Mouse (Mus musculus) C2C12 (cell line): ENCODE measurements around the gene Bcl10. TPM values are rescaled to one million over a fixed set of nuclear protein-coding genes. Genes with fewer than 3 reads are reported as not detected.
"Not testable (repeated sequence)": the region's sequence is repeated elsewhere in the genome, so short reads cannot be mapped to it uniquely, and the experiment has no call there.

ENCODE experiments used
- H3K27me3 ChIP-seq: one replicate; pipeline ENCODE4 v1.6.1; 2011; ENCODE audit not compliant: control insufficient read depth, insufficient read depth, insufficient read length
- H3K36me3 ChIP-seq: one replicate; pipeline ENCODE4 v1.6.1; 2011; ENCODE audit not compliant: control insufficient read depth, insufficient read depth
- H3K4me3 ChIP-seq: one replicate; pipeline ENCODE4 v1.5.1; 2011; ENCODE audit warnings: mild to moderate bottlenecking, control low read depth; ENCODE audit not compliant: poor library complexity, insufficient read depth, severe bottlenecking
- H3K79me2 ChIP-seq: one replicate; pipeline ENCODE4 v1.6.1; 2011; ENCODE audit not compliant: control insufficient read depth, insufficient read depth
- H3K79me3 ChIP-seq: one replicate; pipeline ENCODE4 v1.6.1; 2011; ENCODE audit warnings: low read depth, control low read depth
- H3ac ChIP-seq: one replicate; pipeline ENCODE3; 2011; ENCODE audit warnings: low read depth; ENCODE audit not compliant: control insufficient read depth, insufficient read length
- CEBPB ChIP-seq: IDR thresholded peaks from one replicate; pipeline ENCODE4 v1.6.1; 2011; ENCODE audit warnings: low read depth, mild to moderate bottlenecking, control low read depth, moderate library complexity
- CTCF ChIP-seq: IDR thresholded peaks from one replicate; pipeline ENCODE4 v1.5.1; 2011; ENCODE audit not compliant: control insufficient read depth, insufficient read depth, insufficient read length
- FOSL1 ChIP-seq: IDR thresholded peaks from one replicate; pipeline ENCODE4 v1.8.0; 2011; ENCODE audit warnings: mild to moderate bottlenecking, low read length; ENCODE audit not compliant: poor library complexity, insufficient read depth, severe bottlenecking
- MAX ChIP-seq: IDR thresholded peaks from one replicate; pipeline ENCODE4 v1.6.1; 2011; ENCODE audit warnings: mild to moderate bottlenecking, control low read depth
- MYOD1 ChIP-seq: IDR thresholded peaks from one replicate; pipeline ENCODE4 v1.6.1; 2011; ENCODE audit warnings: low read depth; ENCODE audit not compliant: control insufficient read depth, insufficient read length
- MYOG ChIP-seq: IDR thresholded peaks from one replicate; pipeline ENCODE4 v1.6.1; 2011; ENCODE audit not compliant: control insufficient read depth, insufficient read length; ENCODE audit errors: extremely low read depth
- USF1 ChIP-seq: IDR thresholded peaks from one replicate; pipeline ENCODE4 v1.6.1; 2011; ENCODE audit warnings: low read depth, mild to moderate bottlenecking, control low read depth, moderate library complexity
- polyA plus RNA-seq: library from polyadenylated mRNA; unstranded; fragments of >200 nt; fragmentation: generic; extraction: Trizol; gene quantifications from one replicate; pipeline ENCODE4 v1.2.1, GENCODE M21; 2012; ENCODE audit warnings: missing spikeins

The Bcl10 gene
- polyA plus RNA-seq, 1 experiment = 28.8 TPM

GRCm38 (mm10) chr3:145904850-145905776, 17.5 kb upstream of the Bcl10 start:
- H3K4me3 ChIP-seq = no peak overlapping the region
- H3ac ChIP-seq = no peak overlapping the region
- no peak for TF ChIP-seq USF1
- no peak for TF ChIP-seq FOSL1
- TF ChIP-seq MAX = no peak
- TF ChIP-seq CEBPB = no peak
- no peak for TF ChIP-seq MYOG
- TF ChIP-seq MYOD1 = no peak
- no peak for TF ChIP-seq CTCF
- no peaks in the 10 kb centered on the region for H3K27me3 ChIP-seq
- no peaks in the 10 kb centered on the region for H3K79me2 ChIP-seq
- no peaks in the 10 kb centered on the region for H3K79me3 ChIP-seq
- no peaks in the 10 kb centered on the region for H3K36me3 ChIP-seq

GRCm38 (mm10) chr3:145906582-145906981, 16.0 kb upstream of the Bcl10 start:
- no peaks in the 10 kb centered on the region for H3K36me3 ChIP-seq
- no peak overlapping the region for H3K4me3 ChIP-seq
- no peak overlapping the region for H3ac ChIP-seq
- TF ChIP-seq CTCF (no peak), MAX (no peak), CEBPB (no peak), USF1 (no peak), FOSL1 (no peak), MYOD1 (no peak), MYOG (no peak)
- H3K27me3 ChIP-seq = no peaks in the 10 kb centered on the region
- H3K79me2 ChIP-seq = no peaks in the 10 kb centered on the region
- H3K79me3 ChIP-seq = no peaks in the 10 kb centered on the region

- TF ChIP-seq USF1 (no peak), MYOD1 (no peak), CEBPB (no peak), MAX (no peak), FOSL1 (no peak), MYOG (no peak), CTCF (no peak)
- Histone ChIP-seq H3K27me3 (no peaks in the 10 kb centered on the region), H3K79me2 (no peaks in the 10 kb centered on the region), H3K4me3 (no peak overlapping the region), H3K36me3 (no peaks in the 10 kb centered on the region), H3K79me3 (no peaks in the 10 kb centered on the region), H3ac (no peak overlapping the region)
These were observed 10.1 kb upstream of the Bcl10 start for GRCm38 (mm10) chr3:145912512-145912911.

- H3K79me3 ChIP-seq = no peaks in the 10 kb centered on the region
- no peak overlapping the region for H3ac ChIP-seq
- H3K27me3 ChIP-seq = no peaks in the 10 kb centered on the region
- H3K4me3 ChIP-seq = no peak overlapping the region
- H3K79me2 ChIP-seq = no peaks in the 10 kb centered on the region
- no peak for TF ChIP-seq FOSL1
- TF ChIP-seq USF1 = no peak
- TF ChIP-seq MAX = no peak
- TF ChIP-seq MYOG = no peak
- no peak for TF ChIP-seq MYOD1
- no peak for TF ChIP-seq CTCF
- no peak for TF ChIP-seq CEBPB
- H3K36me3 ChIP-seq = no peaks in the 10 kb centered on the region
These were observed 9.3 kb upstream of the Bcl10 start for GRCm38 (mm10) chr3:145913263-145913662.

DNA sequence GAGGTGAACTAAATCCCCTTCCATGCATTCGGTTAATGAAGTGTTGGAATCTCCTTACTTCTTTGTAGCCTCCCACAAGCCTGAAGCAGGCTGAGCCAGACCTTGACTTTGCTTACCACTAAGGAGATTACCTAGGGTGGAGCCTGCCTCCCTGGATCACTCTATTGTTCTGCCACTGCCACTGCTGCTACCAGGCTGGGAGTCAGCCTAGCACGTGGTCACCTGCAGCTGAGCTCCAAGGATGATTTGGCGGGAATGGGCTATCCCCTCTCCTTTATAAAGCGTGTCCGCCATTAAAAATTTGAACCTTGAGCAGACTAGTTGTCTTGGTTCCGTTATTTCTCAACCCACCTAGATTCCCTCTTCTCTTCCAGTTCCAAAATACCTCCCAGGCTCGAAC, 8.7 kb upstream of the Bcl10 start:
- not testable (repeated sequence) for H3K4me3 ChIP-seq, H3K79me3 ChIP-seq, H3ac ChIP-seq, H3K79me2 ChIP-seq, H3K27me3 ChIP-seq, H3K36me3 ChIP-seq

DNA sequence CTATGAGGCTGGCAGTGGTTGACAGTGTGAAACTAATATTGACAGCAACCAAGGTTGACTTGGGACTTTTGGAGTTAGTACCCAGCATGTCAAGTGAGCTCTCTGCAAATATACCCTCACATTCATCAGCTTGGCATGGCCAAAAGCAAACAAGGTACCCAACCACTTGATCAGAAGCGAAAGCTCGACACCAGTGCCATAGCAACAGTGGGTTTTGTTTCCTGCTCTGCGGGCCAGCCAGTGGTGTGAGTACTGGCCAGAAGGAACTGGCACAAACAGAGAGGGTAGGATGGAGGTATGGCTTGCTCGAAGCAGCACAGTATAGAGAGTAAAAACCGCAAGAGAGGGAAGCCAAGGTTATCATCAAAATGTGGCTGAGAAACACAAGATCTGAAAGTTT, 6.2 kb upstream of the Bcl10 start:
- Histone ChIP-seq H3K4me3 (no peak overlapping the region), H3ac (no peak overlapping the region), H3K79me2 (no peaks in the 10 kb centered on the region), H3K79me3 (no peaks in the 10 kb centered on the region), H3K36me3 (no peaks in the 10 kb centered on the region), H3K27me3 (no peaks in the 10 kb centered on the region)
- TF ChIP-seq FOSL1 (no peak), CEBPB (no peak), USF1 (no peak), MYOD1 (no peak)
